Mouse (Mus musculus) left cerebral cortex, postnatal 4 days (tissue): ENCODE measurements at regions not wholly inside any gene's neighbourhood (a gene's known extent, or its start where the extent isn't known, plus 50 kb on each side); places are given as distances from the start of the nearest gene placed in this dataset.
A peak's percentile ranks its signal among the peaks of the same experiment; 100 is the strongest.

Experiments
- DNase-seq: peaks from one replicate; pipeline ENCODE4 v3.0.0-alpha.2; 2022
- intact Hi-C: fragments of 180-260 bp; cut with DNase I; formaldehyde crosslinking; loops from one replicate; pipeline ENCODE4 v1.15.1; 2025

DNA sequence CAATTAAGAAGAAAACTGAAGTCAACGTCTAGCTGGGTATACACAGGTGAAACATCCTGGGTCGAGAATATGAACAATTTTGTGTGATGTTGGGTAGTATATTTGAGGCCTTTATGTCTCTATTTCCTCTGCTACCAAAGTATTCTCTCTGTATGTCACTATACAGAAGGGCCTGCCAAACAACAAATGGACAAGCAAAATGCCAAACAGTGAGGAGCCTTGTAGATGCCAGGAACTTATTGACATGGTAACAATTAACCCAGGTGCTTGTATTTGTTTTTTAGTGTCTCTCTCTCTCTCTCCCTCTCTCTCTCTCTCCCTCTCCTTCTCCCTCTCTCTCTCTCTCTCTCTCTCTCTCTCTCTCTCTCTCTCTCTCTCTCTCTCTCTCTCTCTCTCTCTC lies 529.1 kb downstream of the Tmem114 start:
- no peak for DNase-seq
- intact Hi-C loops = no loop called here

DNA sequence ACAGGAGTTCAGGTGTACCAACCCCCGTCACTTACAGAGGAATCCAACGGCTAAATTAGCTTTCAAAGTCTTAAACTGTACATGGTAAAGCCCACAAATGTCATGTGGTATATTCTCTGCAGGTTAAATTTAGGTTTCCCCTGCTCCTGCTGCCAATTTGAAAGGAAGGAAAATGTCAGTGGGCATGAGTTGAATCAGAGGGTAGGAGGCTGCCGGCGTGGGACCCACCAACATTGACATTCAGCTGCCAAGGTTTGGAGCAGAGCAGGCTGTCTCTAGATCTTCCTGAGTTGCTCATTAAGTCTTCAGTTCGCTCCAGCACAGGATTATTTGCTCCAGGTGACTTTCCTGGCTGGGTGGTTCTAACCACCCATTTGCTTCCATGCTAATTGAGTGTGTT lies 532.1 kb downstream of the Tmem114 start:
- intact Hi-C loops = no loop called here
- DNase-seq = no peak

DNA sequence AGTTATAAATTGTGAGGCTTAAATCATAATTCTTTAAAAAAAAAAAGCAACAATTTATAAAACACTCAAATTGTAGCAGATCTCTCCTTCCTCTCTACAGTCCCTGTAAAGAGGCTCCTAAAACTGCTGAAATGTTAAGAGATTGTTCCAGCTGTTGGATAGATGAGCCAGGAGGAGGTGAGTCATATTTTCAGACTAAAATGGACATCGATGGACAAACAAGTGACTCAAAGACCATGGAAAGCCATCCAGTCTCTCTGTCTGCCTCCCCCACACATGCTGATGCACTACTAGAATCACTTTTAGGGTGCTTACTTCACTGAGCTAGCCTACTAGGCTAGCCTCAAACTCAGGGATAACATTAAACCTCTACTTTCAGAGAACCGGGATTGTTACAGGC lies 561.5 kb downstream of the Tmem114 start:
- intact Hi-C loops = no loop called here

DNA sequence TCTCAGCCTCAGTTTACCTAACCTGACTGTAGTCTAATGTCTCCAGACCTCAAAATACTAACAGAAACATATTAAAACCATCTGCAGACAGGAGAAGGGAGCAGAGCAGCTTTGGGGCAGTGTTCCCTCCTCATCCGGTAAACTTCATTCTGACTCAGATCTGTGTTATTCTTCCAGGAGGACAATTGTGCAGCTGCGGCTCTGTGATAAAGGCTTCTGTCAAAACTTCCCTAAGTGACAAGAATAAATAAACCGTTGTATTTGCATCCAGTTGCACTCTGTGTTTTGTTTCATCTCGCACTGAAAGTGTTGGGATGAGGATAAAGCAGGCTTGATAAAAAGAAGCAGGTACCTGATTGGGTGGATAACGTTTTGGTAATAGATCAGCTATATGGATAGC lies 585.8 kb downstream of the Tmem114 start:
- intact Hi-C loops = no loop called here
- DNase-seq = no peak

More for the DNA sequence above, 561.5 kb downstream of the Tmem114 start:
- no peak for DNase-seq

DNA sequence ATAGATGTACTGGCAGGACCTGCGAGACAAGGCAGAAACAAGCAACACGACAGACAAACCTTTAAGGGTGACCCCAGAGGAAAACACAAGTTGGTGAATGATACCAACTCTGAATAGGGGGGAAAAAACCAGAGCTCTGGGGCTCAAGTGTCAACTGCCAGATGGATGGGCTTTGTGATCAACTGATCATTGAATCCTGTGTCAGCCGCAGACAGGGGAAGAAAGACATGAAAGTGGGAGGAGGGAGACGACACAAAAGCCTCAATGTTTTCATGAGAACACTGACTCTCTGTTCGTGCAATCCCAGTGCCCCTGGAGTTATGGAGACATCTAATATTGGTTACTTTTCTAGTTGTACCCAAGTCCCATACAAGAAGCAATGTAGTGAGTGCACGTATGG lies 593.8 kb downstream of the Tmem114 start:
- no peak for DNase-seq
- intact Hi-C loops = no loop called here

DNA sequence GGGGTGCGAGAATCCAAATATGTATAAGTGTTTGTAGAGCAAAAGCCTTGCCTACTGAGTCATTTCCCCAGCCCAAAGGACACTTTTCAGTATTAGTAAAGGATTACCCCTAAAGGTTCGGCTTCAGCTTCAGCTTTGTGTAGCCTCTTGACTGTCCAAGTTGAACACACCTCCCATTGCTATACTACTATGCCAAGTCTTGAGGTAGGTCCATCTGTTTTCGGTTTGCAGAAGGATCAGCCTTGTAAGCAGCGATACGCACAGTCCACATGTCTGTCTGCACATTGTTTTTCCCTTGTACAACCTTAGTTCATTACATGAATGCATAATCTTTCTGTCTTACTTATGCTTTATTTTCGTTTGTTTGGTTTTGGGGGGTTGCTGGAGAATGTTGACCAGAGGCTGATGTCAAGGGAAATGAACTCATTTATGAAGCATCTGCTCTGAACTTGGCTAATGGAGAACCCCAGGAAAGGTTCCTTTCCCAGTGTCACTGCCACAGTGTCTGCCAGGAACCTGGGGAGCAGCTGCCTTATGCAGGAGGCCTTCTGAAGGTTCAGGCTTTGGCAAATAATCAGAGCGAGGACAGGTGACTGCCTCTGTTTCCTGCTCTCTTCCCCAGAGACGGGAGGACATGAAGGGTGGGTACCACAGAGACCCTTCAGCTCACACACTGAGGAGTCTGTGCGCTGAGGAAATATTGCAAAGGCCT lies 594.8 kb downstream of the Tmem114 start:
- DNase-seq = peak; percentile 9

DNA sequence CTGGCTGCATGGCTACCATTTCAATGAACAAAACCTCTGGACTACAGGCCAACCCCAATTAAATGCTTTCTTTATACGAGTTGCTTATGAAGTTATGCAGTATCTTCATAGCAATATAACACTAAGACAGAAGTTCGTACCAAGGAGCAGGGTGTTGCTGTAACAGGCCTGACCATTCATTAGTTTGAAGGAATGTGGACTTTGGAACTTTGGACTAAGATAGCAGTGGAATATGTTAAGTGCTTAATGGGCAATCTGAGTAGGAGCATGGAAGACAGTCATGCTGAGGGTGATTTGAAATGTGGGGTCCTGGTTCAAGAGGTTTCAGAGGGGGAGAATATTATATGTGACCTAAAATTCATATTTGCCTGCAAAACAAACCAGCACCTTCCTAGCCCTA lies 623.8 kb downstream of the Tmem114 start:
- no peak for DNase-seq
- intact Hi-C loops = no loop called here

More for the DNA sequence above, 594.8 kb downstream of the Tmem114 start:
- intact Hi-C loops = no loop called here

DNA sequence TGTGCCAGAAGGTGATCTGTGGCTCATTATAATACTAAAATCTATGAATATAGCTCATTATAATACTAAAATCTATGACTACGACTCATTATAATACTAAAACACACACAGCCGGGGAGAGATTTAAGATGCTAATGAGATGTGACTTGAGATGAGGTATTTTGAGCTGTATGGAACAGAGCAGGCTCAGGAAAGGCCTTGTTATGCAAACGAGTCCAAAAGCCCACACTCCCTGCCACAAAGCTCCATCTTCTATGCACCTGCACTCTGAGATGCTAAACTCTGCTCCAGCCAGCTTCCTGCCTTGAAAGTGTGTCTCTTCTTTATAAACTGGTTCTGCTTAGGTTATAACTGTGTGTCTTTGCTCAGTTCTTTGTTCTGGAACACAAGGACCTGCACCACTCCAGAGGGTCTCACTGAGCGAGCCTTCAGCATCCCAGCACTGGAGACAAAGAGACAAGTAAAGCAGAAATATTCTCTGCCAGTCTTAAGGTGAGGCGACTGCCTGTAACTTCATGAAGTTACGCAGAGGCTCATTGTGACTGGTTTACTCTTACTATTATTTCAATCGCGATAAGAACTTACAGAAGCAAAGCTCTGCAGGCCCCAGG lies 627.7 kb downstream of the Tmem114 start:
- intact Hi-C loops = no loop called here

DNA sequence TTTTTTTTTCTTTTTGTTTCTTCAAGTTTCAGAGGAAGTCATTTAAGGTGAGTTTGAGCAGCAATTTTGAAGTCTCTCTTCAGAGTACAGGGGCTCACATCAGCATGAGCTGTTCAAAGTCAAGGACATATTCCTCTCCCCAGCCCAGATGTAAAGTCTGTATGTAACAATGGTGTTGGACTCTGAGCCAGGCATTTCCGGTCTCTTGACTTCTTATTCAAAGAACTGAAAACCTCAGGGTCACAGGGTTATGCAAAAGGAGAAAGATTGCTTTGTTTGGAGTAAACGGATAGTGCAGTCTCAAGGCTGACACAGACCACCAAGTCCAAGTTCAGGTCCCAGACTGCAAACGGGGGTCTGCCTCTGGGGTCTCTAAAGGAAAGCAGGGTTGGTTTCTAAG lies 629.4 kb downstream of the Tmem114 start:
- no peak for DNase-seq
- intact Hi-C loops = no loop called here

More for the DNA sequence above, 627.7 kb downstream of the Tmem114 start:
- DNase-seq = no peak

DNA sequence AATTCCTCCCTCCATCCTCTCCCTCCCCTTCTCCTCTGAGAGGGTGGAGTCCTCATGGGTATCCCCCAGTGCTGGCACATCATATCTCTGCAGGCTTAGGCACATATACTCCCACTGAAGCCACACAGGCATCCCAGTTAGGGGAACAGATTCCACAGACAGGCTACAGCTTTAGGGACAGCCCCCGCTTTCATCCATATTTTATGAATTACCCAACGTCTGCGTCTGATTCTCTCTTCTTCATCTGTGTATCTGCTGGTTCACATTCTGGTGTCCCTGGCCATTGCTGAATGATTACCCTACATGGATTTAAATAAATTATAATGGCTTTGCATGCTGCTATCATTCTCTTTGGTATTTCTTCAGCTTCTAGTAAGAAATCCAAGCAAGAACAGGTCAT lies 632.4 kb downstream of the Tmem114 start:
- intact Hi-C loops = no loop called here

DNA sequence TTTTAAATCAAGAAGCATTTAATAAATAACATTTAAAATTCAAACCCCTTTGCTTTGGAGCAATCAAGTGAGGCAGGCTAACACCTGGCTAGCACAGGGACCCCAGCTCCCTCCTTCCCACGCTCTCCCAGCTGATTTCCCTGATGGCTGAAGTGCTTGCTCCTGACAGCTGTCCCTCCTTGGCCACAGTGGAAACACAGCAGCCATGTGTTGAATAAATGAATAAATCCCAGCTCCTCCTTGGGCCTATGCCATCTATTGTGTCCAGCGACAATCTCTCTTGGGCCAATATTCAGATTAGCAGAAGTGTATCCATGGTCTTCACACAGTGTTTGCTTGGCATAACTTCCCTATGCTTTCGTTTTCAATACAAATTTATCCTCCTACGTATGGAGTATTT lies 634.7 kb downstream of the Tmem114 start:
- DNase-seq = peak; percentile 67
- intact Hi-C loops = no loop called here

More for the DNA sequence above, 632.4 kb downstream of the Tmem114 start:
- no peak for DNase-seq

DNA sequence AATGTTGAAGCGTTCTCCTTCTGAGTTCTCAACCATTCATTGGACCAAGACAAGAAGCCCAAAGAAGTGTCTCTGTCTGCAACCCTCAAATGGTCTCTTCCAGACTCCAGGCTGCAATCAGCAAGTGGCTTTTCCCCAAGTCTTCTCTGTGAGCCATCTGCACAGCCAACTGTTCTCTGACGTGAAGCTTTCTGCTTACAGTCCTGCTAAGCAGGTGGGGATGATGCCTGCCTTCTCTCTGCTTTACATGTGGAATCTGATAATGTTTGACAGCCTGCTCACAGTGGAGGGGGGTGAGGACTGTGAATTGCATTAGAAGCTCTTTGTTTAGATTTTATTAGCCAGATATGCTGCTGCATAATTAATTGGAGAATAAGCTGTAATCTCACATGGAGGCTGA lies 636.7 kb downstream of the Tmem114 start:
- DNase-seq = peak; percentile 62
- intact Hi-C loops = no loop called here

DNA sequence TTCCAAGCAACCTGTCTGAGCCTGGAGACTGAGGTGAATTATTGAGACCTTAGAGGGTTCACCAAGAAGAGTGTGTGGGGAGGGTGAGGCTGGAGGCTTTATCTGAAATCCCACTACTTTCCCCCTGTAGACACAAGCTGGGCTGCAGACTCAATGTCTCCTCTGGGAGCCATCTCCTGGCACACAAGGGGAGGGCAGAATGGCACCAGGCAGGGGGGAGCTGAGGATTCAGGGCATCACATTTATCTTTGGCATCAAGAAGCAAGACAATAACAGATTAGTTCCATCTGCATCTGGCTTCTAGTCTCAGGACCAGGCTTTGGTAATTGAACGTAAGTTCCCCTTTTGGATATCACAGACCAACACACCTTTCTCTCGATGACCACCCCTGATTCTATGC lies 643.4 kb downstream of the Tmem114 start:
- intact Hi-C loops = no loop called here
- peak; percentile 27 for DNase-seq

DNA sequence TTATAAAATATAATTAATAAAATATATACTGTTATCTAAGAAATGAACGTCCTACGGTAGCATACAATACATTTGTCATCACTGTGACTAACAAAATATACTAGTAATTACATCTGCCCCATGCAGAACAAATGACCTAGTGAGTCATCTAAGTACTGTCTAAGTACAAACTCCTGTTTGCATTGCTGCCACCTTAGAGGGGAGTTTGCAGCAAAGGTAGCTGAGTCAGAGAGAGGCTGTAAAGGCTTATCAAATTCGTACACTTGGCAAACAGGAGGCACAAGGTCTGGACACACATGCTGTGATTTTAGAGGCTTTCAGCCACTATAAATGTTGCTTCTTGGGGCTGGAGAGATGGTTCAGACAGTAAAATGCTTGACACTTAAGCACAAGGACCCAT lies 649.3 kb downstream of the Tmem114 start:
- no peak for DNase-seq
- intact Hi-C loops = no loop called here

DNA sequence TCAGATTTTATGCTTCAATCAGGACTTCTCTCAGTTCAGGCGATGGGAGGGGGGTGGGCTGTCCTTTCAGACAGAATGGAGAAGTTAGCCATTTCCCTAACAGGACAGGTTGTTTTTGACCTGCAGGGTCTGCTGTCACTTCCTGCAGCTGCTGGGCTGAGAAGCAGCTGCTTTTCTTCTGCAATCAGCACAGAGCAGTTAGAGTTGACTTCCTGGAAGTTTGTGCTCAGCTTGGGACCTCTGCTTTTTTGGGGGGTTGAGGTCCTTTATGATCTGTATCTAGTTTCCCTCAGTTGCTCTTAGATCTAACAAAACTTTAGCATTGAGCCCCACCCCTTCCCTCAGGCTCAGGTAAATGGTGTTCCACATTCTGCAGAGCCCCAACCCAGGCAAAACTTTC lies 656.5 kb downstream of the Tmem114 start:
- no peak for DNase-seq
- intact Hi-C loops = no loop called here

DNA sequence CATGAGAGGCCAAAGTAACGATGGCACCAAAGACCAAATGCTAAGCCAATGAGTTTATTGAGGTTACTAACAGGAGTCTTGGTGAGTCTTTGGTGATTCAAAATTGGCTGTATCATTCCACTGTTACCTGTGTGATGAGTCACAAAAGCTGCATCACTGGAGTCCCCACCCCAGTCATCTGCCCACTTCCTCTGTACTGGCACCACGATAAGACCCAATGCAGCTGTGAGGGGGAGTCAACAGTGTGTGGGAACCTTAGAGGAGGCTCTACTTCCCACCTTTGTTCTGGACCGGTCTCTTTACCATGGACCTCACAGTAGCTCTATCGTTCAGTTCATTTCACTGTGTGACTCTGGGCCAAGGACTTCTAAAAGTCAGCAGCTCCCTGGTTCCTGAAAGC lies 657.2 kb downstream of the Tmem114 start:
- DNase-seq = no peak

DNA sequence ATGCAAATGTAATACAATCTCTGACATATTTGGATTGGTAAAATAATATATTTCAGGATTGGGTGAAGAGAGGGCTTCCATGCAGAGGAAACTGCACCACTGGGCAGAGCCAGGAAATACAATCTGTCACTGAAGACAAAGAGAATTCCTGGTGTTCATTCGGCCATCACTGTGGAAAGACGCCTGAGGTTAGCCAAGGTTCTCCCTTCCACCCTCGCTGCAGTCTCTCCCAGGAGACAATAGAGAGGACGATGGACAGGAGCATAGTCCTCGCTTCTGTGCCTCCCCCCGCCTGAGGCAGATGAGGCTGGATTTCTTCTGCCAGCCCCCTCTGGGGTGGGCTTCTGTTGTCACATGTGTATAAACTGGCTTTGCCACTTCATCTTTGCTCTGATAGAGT lies 660.6 kb downstream of the Tmem114 start:
- DNase-seq = peak; percentile 31
- intact Hi-C loops = no loop called here

More for the DNA sequence above, 657.2 kb downstream of the Tmem114 start:
- intact Hi-C loops = no loop called here

DNA sequence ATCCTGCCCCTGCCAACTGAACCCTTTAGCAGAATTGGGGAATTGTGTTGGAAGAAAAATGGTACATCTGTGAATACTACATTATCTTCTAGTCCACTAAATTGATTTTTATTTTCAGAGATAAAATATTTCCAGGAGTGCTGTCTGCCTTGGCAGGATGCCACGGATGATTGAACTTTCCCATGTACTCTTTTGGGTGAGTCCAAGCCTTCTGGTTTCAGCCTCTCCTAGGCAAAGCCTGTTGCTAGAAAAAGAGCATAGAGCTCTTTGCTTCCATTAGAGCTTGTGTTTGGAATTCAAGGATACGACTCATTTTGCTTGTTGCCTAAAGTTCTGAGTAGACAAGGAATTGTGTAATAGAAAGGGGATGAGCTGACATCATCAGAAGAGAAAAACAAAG lies 696.8 kb downstream of the Tmem114 start:
- intact Hi-C loops = no loop called here
- no peak for DNase-seq

DNA sequence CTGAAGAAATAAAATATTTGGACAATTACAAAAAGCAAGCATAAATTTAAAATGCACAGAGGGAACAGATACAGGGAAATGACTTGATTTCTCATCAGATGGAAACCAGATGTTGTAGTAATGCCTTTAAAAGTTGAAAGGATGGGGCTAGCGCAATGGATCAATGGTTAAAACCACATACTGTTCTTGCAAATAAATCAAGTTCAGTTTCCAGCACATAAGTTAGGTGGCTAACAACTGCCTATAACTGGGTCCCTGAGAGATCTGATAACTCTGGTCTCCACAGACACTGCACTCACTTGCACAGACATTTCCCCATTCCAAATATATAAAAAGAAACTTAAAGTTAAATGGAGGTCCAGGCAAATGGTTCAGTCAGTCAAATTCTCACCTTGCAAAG lies 699.7 kb downstream of the Tmem114 start:
- intact Hi-C loops = no loop called here
- DNase-seq = no peak

DNA sequence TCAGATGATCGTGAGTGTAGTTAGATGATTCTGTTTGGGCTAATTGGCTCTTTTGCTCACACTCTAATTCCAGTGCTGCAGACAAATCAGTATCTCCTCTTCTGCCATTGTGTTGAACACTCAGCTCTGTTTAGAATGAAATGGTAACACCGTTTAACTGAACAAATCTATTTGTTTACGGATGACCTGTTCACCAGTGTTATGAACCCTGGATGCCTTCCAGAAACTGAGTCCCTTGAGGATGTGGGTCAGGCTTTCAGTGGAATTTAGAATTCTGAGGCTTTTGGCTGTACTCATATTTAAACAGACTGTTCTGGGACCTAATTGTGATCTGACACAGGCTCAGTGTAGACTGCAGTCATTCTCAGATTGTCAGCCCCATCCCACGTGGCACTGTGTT lies 723.5 kb downstream of the Tmem114 start:
- peak; percentile 5 for DNase-seq
- intact Hi-C loops = no loop called here

DNA sequence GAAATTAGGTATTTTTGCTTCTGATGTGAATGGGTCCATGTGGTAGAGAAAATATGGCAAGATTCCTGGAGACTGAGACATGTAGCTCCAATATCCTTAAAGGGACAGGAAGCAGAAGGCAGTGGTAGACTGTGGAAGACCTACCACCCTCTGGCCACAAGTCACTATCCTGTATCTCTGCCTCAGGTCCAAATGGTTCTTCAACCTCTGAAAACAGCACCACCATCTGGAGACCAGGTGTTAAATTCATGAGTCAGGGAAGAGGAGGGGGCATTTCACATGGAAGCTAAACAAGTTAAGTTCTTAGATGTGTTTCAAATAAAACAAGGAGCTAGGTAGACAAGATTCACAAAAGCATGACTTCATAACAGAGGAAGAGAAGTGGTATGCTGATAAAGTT lies 739.5 kb downstream of the Tmem114 start:
- intact Hi-C loops = no loop called here
- DNase-seq = no peak

DNA sequence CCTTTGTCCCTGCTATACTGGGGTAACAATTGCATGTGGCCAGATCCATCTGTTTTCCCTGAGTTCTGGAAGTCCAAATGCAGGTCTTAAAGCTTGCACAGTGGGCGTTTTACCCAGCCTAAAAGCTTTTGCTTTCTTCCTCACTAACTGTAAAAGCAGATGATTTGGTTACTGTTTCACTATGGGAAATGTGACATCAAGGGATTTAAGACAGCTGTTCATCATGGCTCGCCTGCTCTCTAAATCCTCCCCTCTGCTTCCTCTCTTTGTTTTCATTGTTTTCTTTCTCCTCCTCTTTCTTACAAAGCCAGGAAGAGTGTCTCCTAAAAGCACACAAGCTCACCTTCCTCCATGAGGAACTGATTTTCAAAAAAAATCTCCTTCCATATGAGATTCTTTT lies 758.8 kb downstream of the Tmem114 start:
- intact Hi-C loops = no loop called here
- no peak for DNase-seq

DNA sequence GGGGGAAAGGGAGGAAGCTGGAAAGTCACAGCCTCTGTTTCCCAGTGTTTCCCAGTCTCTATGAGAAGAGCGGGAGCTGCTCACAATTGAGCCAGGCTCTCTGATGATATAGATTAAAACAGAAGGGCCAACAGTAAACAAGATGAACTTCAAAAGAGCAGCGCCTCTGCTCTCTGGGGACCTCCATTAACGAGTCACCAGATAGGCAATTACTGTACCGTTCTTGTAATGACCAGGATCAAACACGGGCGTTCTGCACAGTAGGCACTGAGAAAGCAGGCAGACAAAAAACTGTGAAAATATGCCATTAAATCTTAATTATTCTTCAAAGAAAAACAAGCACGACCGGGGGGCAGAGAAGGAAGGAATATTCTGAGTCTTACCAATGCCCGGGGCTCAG lies 766.8 kb downstream of the Tmem114 start:
- intact Hi-C loops = no loop called here

More for the DNA sequence above, 766.8 kb downstream of the Tmem114 start:
- no peak for DNase-seq
